Mouse (Mus musculus): Measurements from ENCODE around the gene Dennd1c. TPM values are rescaled to one million over a fixed set of nuclear protein-coding genes. Genes with fewer than 3 reads are reported as not detected.
"Not testable (repeated sequence)": the region's sequence is repeated elsewhere in the genome, so short reads cannot be mapped to it uniquely, and the experiment has no call there.

Dennd1c gene
- polyA plus RNA-seq, 1 experiment from 2014 or later, result 5.1 TPM

DNA sequence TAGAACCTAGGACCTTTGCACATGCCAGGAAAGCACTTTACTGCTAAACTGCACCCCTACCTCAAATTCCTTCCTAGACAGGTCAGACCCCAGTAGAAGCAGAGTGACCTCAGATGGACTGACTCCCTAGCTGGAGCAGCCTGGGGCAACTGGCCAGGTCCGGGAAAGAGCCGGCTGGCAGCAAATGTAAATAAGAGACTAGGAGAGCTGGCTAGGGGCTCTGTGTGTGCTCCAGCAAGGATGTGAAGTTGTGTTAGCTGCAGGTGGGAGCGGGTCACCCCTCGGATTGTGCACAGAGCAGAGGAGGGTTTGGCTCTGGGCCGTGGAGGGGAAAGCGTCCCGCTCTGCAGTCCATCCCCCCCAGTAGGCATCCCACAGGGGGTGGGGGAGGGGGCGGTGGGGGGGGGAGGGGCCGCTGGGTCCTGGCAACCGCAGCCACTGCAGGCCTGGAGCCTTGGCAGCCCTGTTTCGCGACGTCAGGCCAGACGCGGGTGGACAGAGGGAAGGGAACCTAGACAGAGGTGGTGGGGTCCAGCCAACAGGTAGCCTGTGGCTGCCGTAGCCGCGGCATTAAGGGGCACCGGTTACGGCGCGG is 19.3 kb downstream of the Dennd1c start, which contains the start of gene Crb3:
Crb3 (plus strand) TSS at position 215 of the 595 bp plus-strand sequence.
- peak within 1 kb of the TSS; percentile 87 for H3K4me3 ChIP-seq (replicated peaks; ENCODE audit: low read depth, low read length)
- ATAC-seq (replicated peaks; ENCODE audit: low FRiP score, low read depth) (no peak; the same call in 1 of the 2 replicates), DNase-seq (ENCODE audit: low spot score) (no peak)
- H3K27me3 ChIP-seq (ENCODE audit: insufficient read depth, low read length), result peaks cover 8% of the 10 kb centered on the region
- 3% methylated on average over 16 of the region's 22 CpGs for WGBS
- TF ChIP-seq CTCF (IDR thresholded peaks at IDR 0.05; ENCODE audit: low read depth), result no peak
- H3K9me3 ChIP-seq (replicated peaks; ENCODE audit: low read length), result no peaks in the 10 kb centered on the region
- peak within 1 kb of the TSS; percentile 86 for H3K9ac ChIP-seq (ENCODE audit: low read depth, low read length)
- H3K4me1 ChIP-seq (replicated peaks; ENCODE audit: insufficient read depth, low read length), result peaks cover 9% of the 10 kb centered on the region; the same call in 1 of the 2 replicates
- no peaks in the 10 kb centered on the region for H3K36me3 ChIP-seq (ENCODE audit: insufficient read depth, low read length)
- H3K27ac ChIP-seq, result peak within 1 kb of the TSS; percentile 76
- H3K4me2 ChIP-seq (ENCODE audit: low read length), result peak within 1 kb of the TSS; percentile 96

DNA sequence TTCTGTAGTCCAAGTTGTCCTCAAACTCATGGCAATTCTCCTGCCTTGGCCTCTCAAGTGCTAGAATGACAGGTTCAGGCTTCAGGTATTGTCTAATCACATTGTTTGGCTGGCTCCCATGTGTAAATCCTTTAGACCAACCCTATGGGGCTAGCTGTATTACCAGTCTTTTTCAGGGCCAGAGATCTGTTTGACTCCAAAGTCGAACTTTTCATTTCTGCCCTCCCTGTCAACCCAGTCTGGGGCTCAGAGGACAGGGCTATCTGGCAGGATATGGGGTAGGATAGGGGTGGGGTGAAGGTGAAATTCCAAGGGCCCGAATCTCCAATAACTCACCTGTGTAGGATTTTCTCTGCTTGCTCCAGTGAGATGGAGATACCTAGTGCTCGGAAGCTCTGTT is 22.1 kb downstream of the Dennd1c start:
- Histone ChIP-seq H3K36me3 (ENCODE audit: insufficient read depth, low read length) (peaks cover 9% of the 10 kb centered on the region), H3K4me3 (replicated peaks; ENCODE audit: low read depth, low read length) (no peak overlapping the region), H3K4me2 (ENCODE audit: low read length) (no peak overlapping the region), H3K27me3 (ENCODE audit: insufficient read depth, low read length) (no peaks in the 10 kb centered on the region), H3K27ac (no peak overlapping the region), H3K9me3 (replicated peaks; ENCODE audit: low read length) (no peaks in the 10 kb centered on the region), H3K9ac (ENCODE audit: low read depth, low read length) (no peak overlapping the region), H3K4me1 (replicated peaks; ENCODE audit: insufficient read depth, low read length) (peaks cover 7% of the 10 kb centered on the region; the same call in 1 of the 2 replicates)
- ATAC-seq (replicated peaks; ENCODE audit: low FRiP score, low read depth), result no peak
- TF ChIP-seq CTCF (IDR thresholded peaks at IDR 0.05; ENCODE audit: low read depth), result no peak
- no peak for DNase-seq (ENCODE audit: low spot score)
- WGBS, result 87% methylated on average over 3 of the region's 3 CpGs

DNA sequence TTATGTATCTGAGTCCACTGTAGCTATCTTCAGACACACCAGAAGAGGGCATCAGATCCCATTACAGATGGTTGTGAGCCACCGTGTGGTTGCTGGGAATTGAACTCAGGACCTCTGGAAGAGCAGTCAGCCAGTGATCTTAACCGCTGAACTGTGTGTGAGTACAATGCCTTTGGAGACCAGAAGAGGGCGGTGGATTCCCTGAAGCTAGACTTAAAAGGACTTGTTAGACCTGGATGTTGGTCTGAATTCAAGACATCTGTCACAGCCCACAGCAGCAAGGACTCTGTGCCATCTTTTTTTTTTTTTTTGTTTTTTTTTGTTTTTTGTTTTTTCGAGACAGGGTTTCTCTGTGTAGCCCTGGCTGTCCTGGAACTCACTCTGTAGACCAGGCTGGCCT is 26.6 kb downstream of the Dennd1c start:
- H3K4me2 ChIP-seq (ENCODE audit: low read length); H3K27ac ChIP-seq; H3K27me3 ChIP-seq (ENCODE audit: insufficient read depth, low read length); H3K4me1 ChIP-seq (replicated peaks; ENCODE audit: insufficient read depth, low read length); H3K9ac ChIP-seq (ENCODE audit: low read depth, low read length); H3K4me3 ChIP-seq (replicated peaks; ENCODE audit: low read depth, low read length); DNase-seq (ENCODE audit: low spot score); ATAC-seq (replicated peaks; ENCODE audit: low FRiP score, low read depth); H3K9me3 ChIP-seq (replicated peaks; ENCODE audit: low read length): not testable (repeated sequence)
- 89% methylated on average over 4 of the region's 4 CpGs for WGBS
- peaks cover 11% of the 10 kb centered on the region for H3K36me3 ChIP-seq (ENCODE audit: insufficient read depth, low read length)
- TF ChIP-seq CTCF (IDR thresholded peaks at IDR 0.05; ENCODE audit: low read depth), result peak; percentile 42; the same call in 1 of the 2 replicates

DNA sequence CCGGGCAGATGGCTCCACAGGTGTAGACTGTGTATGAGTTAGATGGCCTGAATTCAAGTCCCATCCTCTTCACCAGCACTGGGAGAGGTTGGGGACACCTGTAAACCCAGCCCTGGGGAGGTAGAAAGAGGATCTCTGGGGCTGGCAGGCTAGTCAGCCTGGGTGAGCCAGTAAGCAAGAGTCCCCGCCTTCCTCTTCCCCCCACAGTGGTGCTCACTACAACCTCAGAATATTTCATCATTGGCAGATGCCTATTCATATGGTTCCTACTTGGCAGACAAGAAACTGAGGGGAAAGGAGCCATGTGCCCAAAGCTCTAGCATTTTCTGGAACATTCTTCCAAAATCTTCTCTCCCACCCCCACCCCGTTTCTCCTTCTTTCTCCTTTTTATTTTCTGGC is 29.5 kb downstream of the Dennd1c start:
- Histone ChIP-seq H3K9me3 (replicated peaks; ENCODE audit: low read length) (no peaks in the 10 kb centered on the region), H3K4me2 (ENCODE audit: low read length) (no peak overlapping the region), H3K27ac (no peak overlapping the region), H3K9ac (ENCODE audit: low read depth, low read length) (no peak overlapping the region), H3K27me3 (ENCODE audit: insufficient read depth, low read length) (no peaks in the 10 kb centered on the region), H3K36me3 (ENCODE audit: insufficient read depth, low read length) (peaks cover 11% of the 10 kb centered on the region), H3K4me1 (replicated peaks; ENCODE audit: insufficient read depth, low read length) (no peaks in the 10 kb centered on the region), H3K4me3 (replicated peaks; ENCODE audit: low read depth, low read length) (no peak overlapping the region)
- no peak for ATAC-seq (replicated peaks; ENCODE audit: low FRiP score, low read depth)
- 90% methylated on average over 3 of the region's 3 CpGs for WGBS
- no peak for DNase-seq (ENCODE audit: low spot score)
- no peak for TF ChIP-seq CTCF (IDR thresholded peaks at IDR 0.05; ENCODE audit: low read depth)

DNA sequence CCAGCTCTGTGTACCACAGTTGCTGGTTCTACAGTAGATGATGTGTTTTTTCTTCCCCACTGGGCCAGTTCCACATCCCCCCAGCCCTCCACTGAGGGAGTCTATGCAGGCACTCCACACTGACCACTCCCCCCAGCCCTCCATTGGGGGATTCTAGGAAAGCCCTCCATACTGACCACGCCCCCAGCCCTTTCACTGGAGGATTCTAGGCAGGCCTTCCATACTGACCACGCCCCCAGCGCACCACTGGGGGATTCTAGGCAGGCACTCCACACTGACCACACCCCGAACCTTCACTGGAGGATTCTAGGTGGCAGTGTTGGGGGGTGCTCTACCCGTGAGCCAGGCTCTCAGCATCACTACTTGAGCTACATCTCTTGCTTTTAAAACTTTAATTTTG is 30.9 kb downstream of the Dennd1c start:
- 51% methylated on average over 5 of the region's 5 CpGs for WGBS
- Histone ChIP-seq H3K4me3 (replicated peaks; ENCODE audit: low read depth, low read length) (no peak overlapping the region), H3K4me1 (replicated peaks; ENCODE audit: insufficient read depth, low read length) (no peaks in the 10 kb centered on the region), H3K4me2 (ENCODE audit: low read length) (no peak overlapping the region), H3K9ac (ENCODE audit: low read depth, low read length) (no peak overlapping the region), H3K36me3 (ENCODE audit: insufficient read depth, low read length) (peaks cover 5% of the 10 kb centered on the region), H3K9me3 (replicated peaks; ENCODE audit: low read length) (no peaks in the 10 kb centered on the region), H3K27ac (no peak overlapping the region), H3K27me3 (ENCODE audit: insufficient read depth, low read length) (no peaks in the 10 kb centered on the region)
- ATAC-seq (replicated peaks; ENCODE audit: low FRiP score, low read depth), result peak; percentile 25
- TF ChIP-seq CTCF (IDR thresholded peaks at IDR 0.05; ENCODE audit: low read depth), result no peak
- no peak for DNase-seq (ENCODE audit: low spot score)

DNA sequence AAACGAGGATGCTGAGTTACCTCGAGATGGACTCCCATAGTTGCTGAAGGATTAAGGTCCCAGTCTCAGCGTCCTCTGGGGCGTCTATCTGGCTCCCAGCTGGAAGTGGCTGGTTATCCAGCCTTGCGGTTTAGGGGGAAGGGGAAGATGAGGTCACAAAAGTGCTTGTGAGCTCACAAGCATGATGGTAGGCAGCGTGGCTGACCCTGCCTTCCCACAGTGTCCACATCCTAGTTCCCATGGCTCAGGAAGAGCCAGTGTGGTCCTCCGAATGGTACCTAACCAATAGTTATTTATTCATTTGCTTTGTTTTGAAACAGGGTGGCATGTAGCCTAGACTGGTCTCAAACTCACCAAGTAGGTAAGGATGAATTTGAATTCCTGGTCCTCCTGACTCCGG is 36.8 kb downstream of the Dennd1c start, which contains the start of gene Slc25a41:
Slc25a41 (minus strand) TSS at position 101 of the 400 bp plus-strand sequence.
- H3K4me2 ChIP-seq (ENCODE audit: low read length), result no peak within 1 kb of the TSS
- no peak within 1 kb of the TSS for H3K27ac ChIP-seq
- H3K4me1 ChIP-seq (replicated peaks; ENCODE audit: insufficient read depth, low read length), result no peaks in the 10 kb centered on the region
- 82% methylated on average over 8 of the region's 8 CpGs for WGBS
- ATAC-seq (replicated peaks; ENCODE audit: low FRiP score, low read depth) (no peak), DNase-seq (ENCODE audit: low spot score) (no peak)
- H3K27me3 ChIP-seq (ENCODE audit: insufficient read depth, low read length), result no peaks in the 10 kb centered on the region
- H3K9ac ChIP-seq (ENCODE audit: low read depth, low read length), result no peak within 1 kb of the TSS
- no peaks in the 10 kb centered on the region for H3K9me3 ChIP-seq (replicated peaks; ENCODE audit: low read length)
- no peaks in the 10 kb centered on the region for H3K36me3 ChIP-seq (ENCODE audit: insufficient read depth, low read length)
- no peak within 1 kb of the TSS for H3K4me3 ChIP-seq (replicated peaks; ENCODE audit: low read depth, low read length)
- no peak for TF ChIP-seq CTCF (IDR thresholded peaks at IDR 0.05; ENCODE audit: low read depth)
